Mouse (Mus musculus): ENCODE results near the gene Hephl1.

DNA sequence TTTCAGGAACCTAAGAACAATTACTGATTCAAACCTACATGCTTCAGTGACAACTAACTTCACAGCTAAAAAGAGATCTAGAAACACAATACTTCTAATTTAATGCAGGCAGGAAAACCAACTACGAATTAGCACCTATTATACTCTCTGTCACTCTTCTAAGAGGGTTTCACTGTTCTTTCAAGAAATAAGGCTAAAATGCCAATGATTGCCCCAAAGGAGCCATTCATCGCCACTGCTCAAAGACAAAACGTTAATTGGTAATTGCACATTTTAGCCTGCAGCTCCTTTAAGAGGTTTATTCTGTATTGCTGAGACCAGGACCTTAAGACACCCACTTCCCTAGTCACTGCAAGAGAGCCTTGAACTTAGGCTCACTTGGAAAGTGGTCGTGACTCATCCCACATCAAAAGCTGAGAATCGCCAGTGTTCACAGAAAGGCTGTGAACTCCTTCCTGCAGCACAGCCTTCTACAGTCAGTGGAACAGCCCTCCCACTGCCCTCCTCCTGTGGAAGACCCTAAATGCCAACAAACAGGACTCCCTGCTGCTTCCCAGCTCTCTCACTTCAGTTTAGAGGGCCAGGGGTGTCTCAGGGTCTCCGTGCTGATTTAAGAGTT, 108.8 kb downstream of the Hephl1 start:
- TF ChIP-seq EP300 (IDR thresholded peaks at IDR 0.05) (no peak), CTCF (IDR thresholded peaks at IDR 0.05) (no peak)

Data from lung, postnatal 0 days (tissue).